Mouse (Mus musculus) liver, embryonic 14.5 days (tissue): ENCODE data around the gene Srp14. TPM values are rescaled to one million over a fixed set of nuclear protein-coding genes. Genes with fewer than 3 reads are reported as not detected.

ENCODE experiments used
- ATAC-seq: fragments of 200-750 bp; cut with Nextera tagmentation; 2 replicates; pipeline ENCODE4 v1.8.0; 2017; ENCODE audit warnings: moderate number of reproducible peaks, mild to moderate bottlenecking, moderate library complexity; ENCODE audit not compliant: insufficient read depth
- DNase-seq, 3 experiments: peaks; one replicate each; pipeline ENCODE4 v3.0.0-alpha.2; 2012 to 2013; ENCODE audit warnings: low read depth in 3 of 3, low spot score in 3 of 3
- H3K27ac ChIP-seq: fragments of 300-500 bp; sonication (generic); 2 replicates; pipeline ENCODE4 v1.5.1; 2014; ENCODE audit warnings: moderate library complexity, mild to moderate bottlenecking, control low read depth, inconsistent platforms
- H3K27me3 ChIP-seq: fragments of 300-500 bp; sonication (generic); 2 replicates; pipeline ENCODE4 v1.6.1; 2014; ENCODE audit warnings: mild to moderate bottlenecking, low read length, moderate library complexity; ENCODE audit not compliant: control insufficient read depth, insufficient read depth
- H3K36me3 ChIP-seq: fragments of 300-500 bp; sonication (generic); replicated peaks from 2 replicates; pipeline ENCODE4 v1.6.1; 2014; ENCODE audit warnings: low read depth; ENCODE audit not compliant: control insufficient read depth, insufficient read depth
- H3K4me1 ChIP-seq, 2 experiments: fragments of 200-500 bp in 1 of 2; fragments of 300-500 bp in 1 of 2; sonication (generic) in 1 of 2; replicated peaks; 2 replicates each; pipeline ENCODE4 v1.6.1; 2012 to 2014; ENCODE audit warnings: antibody characterized with exemption in 1 of 2, inconsistent platforms in 1 of 2, low read length in 1 of 2; ENCODE audit not compliant: control insufficient read depth in 2 of 2, insufficient read depth in 2 of 2
- H3K4me2 ChIP-seq: fragments of 300-500 bp; sonication (generic); 2 replicates; pipeline ENCODE4 v1.6.1; 2014; ENCODE audit warnings: low read depth, mild to moderate bottlenecking, control low read depth, moderate library complexity
- H3K4me3 ChIP-seq, 2 experiments: fragments of 200-500 bp in 1 of 2; fragments of 300-500 bp in 1 of 2; sonication (generic) in 1 of 2; 2 replicates each; pipeline ENCODE4 v1.5.1; 2012 to 2014; ENCODE audit warnings: low read depth in 2 of 2, low read length in 2 of 2, mild to moderate bottlenecking in 2 of 2, control low read depth in 1 of 2, inconsistent platforms in 1 of 2, moderate library complexity in 1 of 2; ENCODE audit not compliant: insufficient read depth in 1 of 2
- H3K9ac ChIP-seq: fragments of 300-500 bp; sonication (generic); replicated peaks from 2 replicates; pipeline ENCODE4 v1.6.1; 2014; ENCODE audit warnings: mild to moderate bottlenecking, control low read depth, moderate library complexity
- H3K9me3 ChIP-seq: fragments of 300-500 bp; sonication (generic); 2 replicates; pipeline ENCODE4 v1.6.1; 2016; ENCODE audit warnings: low read length, mixed read lengths; ENCODE audit not compliant: control insufficient read depth
- CTCF ChIP-seq: IDR thresholded peaks from 2 replicates; pipeline ENCODE4 v1.5.1; 2016; ENCODE audit warnings: antibody characterized with exemption, low read depth, control low read depth
- EP300 ChIP-seq: IDR thresholded peaks from 2 replicates; pipeline ENCODE4 v1.6.1; 2016; ENCODE audit warnings: antibody characterized with exemption, low read depth
- WGBS: fragments of 180-500 bp; shearing (Covaris S2); extraction: QIAGEN DNeasy Blood & Tissue Kit; methylation state at CpG from one replicate; pipeline ENCODE4 v1.1.7; 2014; ENCODE audit not compliant: insufficient replicate concordance; 5-methylcytosine and 5-hydroxymethylcytosine counted together
- polyA plus RNA-seq, 2 experiments: library from polyadenylated mRNA; depleted of rRNA in 1 of 2; stranded (reverse) in 1 of 2; unstranded in 1 of 2; fragments of >200 nt; fragmentation: Nextera tagmentation in 1 of 2; extraction: Ambion mirVana in 1 of 2; gene quantifications; 2 replicates each; pipeline versions ENCODE4 v1.2.1 to v1.2.3; 2012 to 2014

Gene Srp14
- polyA plus RNA-seq, 2 experiments: 59.2 to 102 TPM

GRCm38 (mm10) chr2:118497890-118498289 lies 18.4 kb upstream of the Srp14 start:
- TF ChIP-seq EP300 (no peak), CTCF (no peak)
- Histone ChIP-seq H3K9ac (no peak overlapping the region), H3K4me1 (no peaks in the 10 kb centered on the region), H3K36me3 (no peaks in the 10 kb centered on the region), H3K4me2 (no peak overlapping the region), H3K27ac (no peak overlapping the region), H3K27me3 (no peaks in the 10 kb centered on the region), H3K9me3 (no peaks in the 10 kb centered on the region), H3K4me3 (no peak overlapping the region)
- ATAC-seq (no peak), DNase-seq (no peak)
- 59% methylated on average over 5 of the region's 5 CpGs for WGBS

GRCm38 (mm10) chr2:118495024-118495423 lies 15.5 kb upstream of the Srp14 start:
- Histone ChIP-seq H3K27ac (no peak overlapping the region), H3K9me3 (no peaks in the 10 kb centered on the region), H3K9ac (no peak overlapping the region), H3K27me3 (no peaks in the 10 kb centered on the region), H3K4me2 (no peak overlapping the region), H3K4me3 (no peak overlapping the region), H3K4me1 (peaks cover 0 to 12% of the 10 kb centered on the region in 2 experiments; a peak in 3 of 4 replicates), H3K36me3 (no peaks in the 10 kb centered on the region)
- DNase-seq: no peak
- WGBS: 62% methylated on average over 9 of the region's 9 CpGs
- ATAC-seq: no peak
- no peak for TF ChIP-seq EP300
- no peak for TF ChIP-seq CTCF

- no peak for DNase-seq
- Histone ChIP-seq H3K27me3 (no peaks in the 10 kb centered on the region), H3K4me1 (peaks cover 0 to 18% of the 10 kb centered on the region in 2 experiments; a peak in 3 of 4 replicates), H3K9me3 (no peaks in the 10 kb centered on the region), H3K4me3 (no peak overlapping the region), H3K27ac (no peak overlapping the region), H3K9ac (no peak overlapping the region), H3K36me3 (no peaks in the 10 kb centered on the region), H3K4me2 (no peak overlapping the region)
- 54% methylated on average over 4 of the region's 4 CpGs for WGBS
- TF ChIP-seq EP300 (no peak), CTCF (no peak)
- no peak for ATAC-seq
Observed at GRCm38 (mm10) chr2:118491741-118492395, 12.4 kb upstream of the Srp14 start.

- no peak for DNase-seq
- Histone ChIP-seq H3K4me1 (peaks cover 0 to 18% of the 10 kb centered on the region in 2 experiments; a peak in 3 of 4 replicates), H3K4me3 (no peak overlapping the region), H3K27ac (no peak overlapping the region), H3K36me3 (no peaks in the 10 kb centered on the region), H3K9me3 (no peaks in the 10 kb centered on the region), H3K9ac (no peak overlapping the region), H3K4me2 (no peak overlapping the region), H3K27me3 (no peaks in the 10 kb centered on the region)
- WGBS: 9% methylated on average over 5 of the region's 5 CpGs
- ATAC-seq: peak; percentile 27; the same call in 1 of the 2 replicates
- TF ChIP-seq CTCF (no peak), EP300 (no peak)
Observed at GRCm38 (mm10) chr2:118491281-118491731, 11.8 kb upstream of the Srp14 start.

GRCm38 (mm10) chr2:118490241-118491091 lies 11.0 kb upstream of the Srp14 start:
- H3K27ac ChIP-seq: no peak overlapping the region
- no peak overlapping the region for H3K9ac ChIP-seq
- H3K36me3 ChIP-seq: no peaks in the 10 kb centered on the region
- TF ChIP-seq CTCF (no peak), EP300 (no peak)
- no peak overlapping the region for H3K4me2 ChIP-seq
- no peaks in the 10 kb centered on the region for H3K9me3 ChIP-seq
- 17% methylated on average over 12 of the region's 12 CpGs for WGBS
- peaks cover 0 to 18% of the 10 kb centered on the region in 2 experiments; a peak in 3 of 4 replicates for H3K4me1 ChIP-seq
- no peaks in the 10 kb centered on the region for H3K27me3 ChIP-seq
- DNase-seq (peak in 2 of 3 experiments; percentile 37 to 41), ATAC-seq (peak; percentile 59)
- no peak overlapping the region for H3K4me3 ChIP-seq
